Mouse (Mus musculus) testis, postnatal 14 days (tissue): ENCODE measurements around the gene Ibsp.

ENCODE experiments used
- DNase-seq: peaks from one replicate; pipeline ENCODE4 v3.0.0; 2021; ENCODE audit warnings: low spot score

Ibsp gene

GRCm38 (mm10) chr5:104342881-104343280 lies 43.9 kb downstream of the Ibsp start:
- DNase-seq, result no peak

- DNase-seq, result no peak
Observed at GRCm38 (mm10) chr5:104344526-104345240, 45.7 kb downstream of the Ibsp start.

GRCm38 (mm10) chr5:104345241-104345630 lies 46.3 kb downstream of the Ibsp start:
- DNase-seq, result no peak

- DNase-seq, result no peak
Observed at GRCm38 (mm10) chr5:104351041-104351440, 52.1 kb downstream of the Ibsp start.

- no peak for DNase-seq
Observed at GRCm38 (mm10) chr5:104351874-104352273, 52.9 kb downstream of the Ibsp start.

GRCm38 (mm10) chr5:104357575-104357974 lies 58.6 kb downstream of the Ibsp start:
- no peak for DNase-seq

- no peak for DNase-seq
Observed at GRCm38 (mm10) chr5:104358592-104358991, 59.6 kb downstream of the Ibsp start.

GRCm38 (mm10) chr5:104359257-104359656 lies 60.3 kb downstream of the Ibsp start:
- no peak for DNase-seq
